Mouse (Mus musculus): ENCODE measurements at regions not wholly inside any gene's neighbourhood (a gene's known extent, or its start where the extent isn't known, plus 50 kb on each side); places are given as distances from the start of the nearest gene placed in this dataset.

DNA sequence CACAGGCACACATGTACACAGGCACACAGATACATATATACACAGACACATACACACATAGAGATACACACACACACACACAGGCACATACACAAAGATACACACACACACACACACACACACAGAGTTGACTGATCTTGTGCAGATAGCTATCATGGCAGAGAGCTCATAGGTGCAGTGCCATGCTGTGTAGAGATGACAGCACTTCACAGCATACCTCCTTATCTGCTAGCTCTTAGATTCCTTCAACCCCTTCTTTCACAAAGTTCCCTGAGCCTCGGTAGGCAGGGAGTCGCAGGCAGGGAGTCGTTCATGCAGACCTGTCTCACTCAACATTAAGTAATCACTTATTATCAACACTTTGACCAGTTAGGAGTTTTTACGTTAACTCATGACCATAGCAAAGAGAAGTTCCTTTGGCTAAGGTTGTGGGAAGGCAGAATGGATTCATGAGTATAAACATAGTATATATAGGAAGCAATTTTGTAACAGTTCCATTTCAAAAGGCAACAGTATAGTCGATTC is 74.4 kb upstream of the Klf13 start:
- Histone ChIP-seq H3K9me3 (replicated peaks; ENCODE audit: control insufficient read depth, low read length) (no peaks in the 10 kb centered on the region), H3K4me3 (ENCODE audit: low read depth, low read length) (no peak overlapping the region), H3K36me3 (ENCODE audit: control insufficient read depth, insufficient read depth, low read length) (no peaks in the 10 kb centered on the region), H3K27ac (ENCODE audit: low read depth, low read length) (no peak overlapping the region), H3K4me2 (ENCODE audit: low read length) (no peak overlapping the region), H3K9ac (ENCODE audit: low read length) (no peak overlapping the region), H3K4me1 (ENCODE audit: control insufficient read depth, insufficient read depth, low read length) (no peaks in the 10 kb centered on the region), H3K27me3 (replicated peaks; ENCODE audit: control insufficient read depth, insufficient read depth, low read length) (no peaks in the 10 kb centered on the region)
- WGBS = 81% methylated on average over 5 of the region's 5 CpGs
- ATAC-seq = no peak
- no peak for DNase-seq (ENCODE audit: low spot score)

DNA sequence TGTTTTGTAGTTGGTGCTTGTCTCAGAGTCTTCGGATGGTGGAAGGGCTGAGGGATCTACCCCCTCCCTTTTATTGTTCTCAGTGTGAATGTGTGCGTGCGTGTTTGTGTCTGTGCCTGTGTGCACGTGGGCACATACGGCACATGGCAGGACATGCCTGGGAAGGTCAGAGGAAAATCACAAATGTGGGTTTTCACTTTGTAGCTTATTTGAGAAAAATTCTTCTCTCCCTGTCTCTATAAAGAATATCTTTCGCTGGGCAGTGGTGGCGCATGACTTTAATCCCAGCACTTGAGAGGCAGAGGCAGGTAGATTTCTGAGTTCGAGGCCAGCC is 73.5 kb upstream of the Klf13 start:
- no peak overlapping the region for H3K9ac ChIP-seq (ENCODE audit: low read length)
- no peaks in the 10 kb centered on the region for H3K4me1 ChIP-seq (ENCODE audit: control insufficient read depth, insufficient read depth, low read length)
- H3K4me2 ChIP-seq (ENCODE audit: low read length) = no peak overlapping the region
- ATAC-seq (no peak), DNase-seq (ENCODE audit: low spot score) (no peak)
- H3K9me3 ChIP-seq (replicated peaks; ENCODE audit: control insufficient read depth, low read length) = no peaks in the 10 kb centered on the region
- H3K27ac ChIP-seq (ENCODE audit: low read depth, low read length) = no peak overlapping the region
- no peak overlapping the region for H3K4me3 ChIP-seq (ENCODE audit: low read depth, low read length)
- 86% methylated on average over 8 of the region's 8 CpGs for WGBS
- no peaks in the 10 kb centered on the region for H3K27me3 ChIP-seq (replicated peaks; ENCODE audit: control insufficient read depth, insufficient read depth, low read length)
- H3K36me3 ChIP-seq (ENCODE audit: control insufficient read depth, insufficient read depth, low read length) = no peaks in the 10 kb centered on the region

DNA sequence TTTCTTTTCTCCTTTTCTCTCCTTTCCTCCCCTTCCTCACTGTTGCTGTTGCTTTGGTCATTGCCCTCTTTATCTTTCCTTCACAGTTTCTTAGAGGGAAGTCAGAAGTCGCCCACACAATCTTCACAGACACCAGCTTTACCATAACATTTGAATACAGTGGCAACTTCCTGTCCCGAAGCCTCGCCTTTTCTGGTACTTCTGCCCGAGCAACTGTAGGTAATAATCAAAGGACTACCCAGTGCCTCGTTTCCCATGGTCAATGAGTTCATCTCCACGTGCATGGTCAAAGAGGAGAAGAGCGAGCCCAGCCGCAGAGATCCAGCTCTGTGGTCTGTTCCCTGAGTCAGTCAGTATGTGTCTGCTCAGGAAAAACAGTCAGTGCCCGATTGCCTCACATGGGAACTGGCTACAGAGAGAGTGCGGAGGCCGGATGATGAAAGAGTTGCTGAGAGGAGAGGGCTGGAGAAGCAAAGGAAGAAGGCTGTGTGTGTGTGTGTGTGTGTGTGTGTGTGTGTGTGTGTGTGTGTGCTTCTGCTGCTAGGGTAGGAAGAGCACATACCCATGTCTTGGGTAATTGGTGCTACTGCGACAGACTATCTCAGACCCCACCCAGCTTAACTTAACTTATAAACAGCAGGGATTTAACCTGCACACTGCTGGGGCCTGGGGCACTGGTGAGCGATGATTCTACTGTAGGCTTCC is 73.0 kb upstream of the Klf13 start:
- Histone ChIP-seq H3K4me2 (ENCODE audit: low read length) (no peak overlapping the region), H3K9me3 (replicated peaks; ENCODE audit: control insufficient read depth, low read length) (no peaks in the 10 kb centered on the region), H3K9ac (ENCODE audit: low read length) (no peak overlapping the region), H3K4me1 (ENCODE audit: control insufficient read depth, insufficient read depth, low read length) (no peaks in the 10 kb centered on the region), H3K4me3 (ENCODE audit: low read depth, low read length) (no peak overlapping the region), H3K27me3 (replicated peaks; ENCODE audit: control insufficient read depth, insufficient read depth, low read length) (no peaks in the 10 kb centered on the region), H3K36me3 (ENCODE audit: control insufficient read depth, insufficient read depth, low read length) (no peaks in the 10 kb centered on the region), H3K27ac (ENCODE audit: low read depth, low read length) (no peak overlapping the region)
- WGBS = 83% methylated on average over 13 of the region's 13 CpGs
- DNase-seq (ENCODE audit: low spot score) = no peak
- ATAC-seq = no peak

DNA sequence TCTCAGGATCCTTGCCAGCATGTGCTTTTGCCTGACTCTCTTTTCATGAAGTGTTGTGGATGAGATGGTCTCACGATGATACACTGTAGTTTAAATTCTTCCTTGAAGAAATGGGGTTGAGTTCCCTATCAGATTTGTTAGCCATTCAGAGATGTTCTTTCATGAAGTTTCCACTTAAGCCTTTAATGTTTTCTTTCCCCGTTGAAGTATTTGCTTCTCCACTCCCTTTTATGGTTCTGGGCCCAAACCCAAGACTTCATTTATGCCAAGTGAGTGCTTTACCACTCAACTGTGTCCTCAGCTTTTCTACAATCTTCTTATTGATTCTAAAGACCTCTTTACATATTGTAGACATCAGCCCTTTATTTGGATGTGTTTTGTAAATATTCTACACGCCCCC is 71.9 kb upstream of the Klf13 start:
- H3K9ac ChIP-seq (ENCODE audit: low read length) = no peak overlapping the region
- H3K36me3 ChIP-seq (ENCODE audit: control insufficient read depth, insufficient read depth, low read length) = no peaks in the 10 kb centered on the region
- no peak for DNase-seq (ENCODE audit: low spot score)
- H3K27me3 ChIP-seq (replicated peaks; ENCODE audit: control insufficient read depth, insufficient read depth, low read length) = no peaks in the 10 kb centered on the region
- no peak overlapping the region for H3K4me2 ChIP-seq (ENCODE audit: low read length)
- H3K4me3 ChIP-seq (ENCODE audit: low read depth, low read length) = no peak overlapping the region
- 78% methylated on average over 3 of the region's 3 CpGs for WGBS
- no peak for ATAC-seq
- no peaks in the 10 kb centered on the region for H3K9me3 ChIP-seq (replicated peaks; ENCODE audit: control insufficient read depth, low read length)
- no peak overlapping the region for H3K27ac ChIP-seq (ENCODE audit: low read depth, low read length)
- H3K4me1 ChIP-seq (ENCODE audit: control insufficient read depth, insufficient read depth, low read length) = no peaks in the 10 kb centered on the region

DNA sequence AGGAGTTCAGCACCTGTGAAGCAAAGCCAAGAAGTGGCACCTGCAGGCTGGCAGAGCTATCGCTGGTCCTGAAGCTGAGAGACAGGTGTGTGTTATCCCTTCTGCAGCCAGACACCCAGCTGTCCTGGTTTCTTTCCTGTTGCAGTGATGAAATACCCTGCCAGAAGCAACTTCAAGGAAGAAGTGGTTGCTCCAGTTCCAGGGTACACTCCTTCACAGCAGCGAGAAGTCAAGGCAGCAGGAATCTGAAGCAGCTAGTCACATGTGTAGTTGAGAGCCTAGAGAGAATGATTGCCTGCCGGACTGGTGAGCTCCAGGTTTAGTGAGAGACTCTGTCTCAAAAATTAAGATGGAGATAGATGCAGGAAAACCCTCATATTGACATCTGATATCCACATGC is 69.1 kb upstream of the Klf13 start:
- ATAC-seq (no peak), DNase-seq (ENCODE audit: low spot score) (no peak)
- H3K9me3 ChIP-seq (replicated peaks; ENCODE audit: control insufficient read depth, low read length) = no peaks in the 10 kb centered on the region
- no peak overlapping the region for H3K9ac ChIP-seq (ENCODE audit: low read length)
- no peak overlapping the region for H3K4me3 ChIP-seq (ENCODE audit: low read depth, low read length)
- H3K4me2 ChIP-seq (ENCODE audit: low read length) = no peak overlapping the region
- no peaks in the 10 kb centered on the region for H3K36me3 ChIP-seq (ENCODE audit: control insufficient read depth, insufficient read depth, low read length)
- H3K27ac ChIP-seq (ENCODE audit: low read depth, low read length) = no peak overlapping the region
- no peaks in the 10 kb centered on the region for H3K4me1 ChIP-seq (ENCODE audit: control insufficient read depth, insufficient read depth, low read length)
- WGBS = 90% methylated on average over 3 of the region's 3 CpGs
- H3K27me3 ChIP-seq (replicated peaks; ENCODE audit: control insufficient read depth, insufficient read depth, low read length) = no peaks in the 10 kb centered on the region

DNA sequence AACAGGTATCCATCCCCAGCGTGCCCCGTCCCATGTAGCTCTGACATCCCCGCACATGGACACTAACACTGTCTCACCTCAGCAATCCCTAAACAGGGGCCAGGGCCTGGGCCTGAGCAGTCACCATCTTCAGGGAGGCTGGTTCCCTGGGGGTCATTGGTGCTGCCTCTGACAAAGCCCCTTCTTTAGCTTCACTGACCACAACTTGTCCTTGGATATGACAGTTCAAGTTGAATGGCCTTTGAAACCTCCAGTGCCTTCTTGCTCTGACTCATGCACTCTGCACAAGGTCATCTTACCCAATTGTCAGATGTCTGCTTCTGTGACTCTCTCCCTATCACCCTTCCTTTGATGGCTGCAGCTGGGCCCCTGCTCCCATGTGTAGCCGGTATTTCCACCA is 68.2 kb upstream of the Klf13 start:
- Histone ChIP-seq H3K4me1 (ENCODE audit: control insufficient read depth, insufficient read depth, low read length) (no peaks in the 10 kb centered on the region), H3K27ac (ENCODE audit: low read depth, low read length) (no peak overlapping the region), H3K4me3 (ENCODE audit: low read depth, low read length) (no peak overlapping the region), H3K4me2 (ENCODE audit: low read length) (no peak overlapping the region), H3K36me3 (ENCODE audit: control insufficient read depth, insufficient read depth, low read length) (no peaks in the 10 kb centered on the region), H3K9me3 (replicated peaks; ENCODE audit: control insufficient read depth, low read length) (no peaks in the 10 kb centered on the region), H3K27me3 (replicated peaks; ENCODE audit: control insufficient read depth, insufficient read depth, low read length) (no peaks in the 10 kb centered on the region), H3K9ac (ENCODE audit: low read length) (no peak overlapping the region)
- DNase-seq (ENCODE audit: low spot score) = no peak
- ATAC-seq = no peak
- 90% methylated on average over 4 of the region's 4 CpGs for WGBS

DNA sequence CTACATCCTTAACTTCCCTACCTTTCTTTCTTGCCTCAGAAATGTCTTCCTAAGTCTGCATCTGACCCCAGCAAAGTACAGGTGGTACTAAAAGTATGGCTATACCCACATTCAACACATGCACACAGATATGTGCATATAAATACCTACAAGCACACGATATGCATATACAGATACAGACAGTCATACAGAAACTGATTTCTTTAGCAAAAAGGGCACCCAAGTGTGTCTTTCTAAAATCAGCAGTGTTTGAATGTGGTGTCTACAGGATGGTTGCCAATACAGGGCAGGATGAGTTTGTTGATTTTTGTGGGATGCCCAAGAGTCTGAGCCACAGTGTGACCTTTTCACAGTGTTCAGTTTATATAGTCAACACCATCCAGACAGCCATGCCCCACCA is 67.0 kb upstream of the Klf13 start:
- Histone ChIP-seq H3K4me2 (ENCODE audit: low read length) (no peak overlapping the region), H3K9me3 (replicated peaks; ENCODE audit: control insufficient read depth, low read length) (no peaks in the 10 kb centered on the region), H3K36me3 (ENCODE audit: control insufficient read depth, insufficient read depth, low read length) (no peaks in the 10 kb centered on the region), H3K9ac (ENCODE audit: low read length) (no peak overlapping the region), H3K27me3 (replicated peaks; ENCODE audit: control insufficient read depth, insufficient read depth, low read length) (no peaks in the 10 kb centered on the region), H3K4me3 (ENCODE audit: low read depth, low read length) (no peak overlapping the region), H3K27ac (ENCODE audit: low read depth, low read length) (no peak overlapping the region), H3K4me1 (ENCODE audit: control insufficient read depth, insufficient read depth, low read length) (no peaks in the 10 kb centered on the region)
- no peak for ATAC-seq
- 91% methylated on average over 1 of the region's 1 CpGs for WGBS
- DNase-seq (ENCODE audit: low spot score) = no peak

DNA sequence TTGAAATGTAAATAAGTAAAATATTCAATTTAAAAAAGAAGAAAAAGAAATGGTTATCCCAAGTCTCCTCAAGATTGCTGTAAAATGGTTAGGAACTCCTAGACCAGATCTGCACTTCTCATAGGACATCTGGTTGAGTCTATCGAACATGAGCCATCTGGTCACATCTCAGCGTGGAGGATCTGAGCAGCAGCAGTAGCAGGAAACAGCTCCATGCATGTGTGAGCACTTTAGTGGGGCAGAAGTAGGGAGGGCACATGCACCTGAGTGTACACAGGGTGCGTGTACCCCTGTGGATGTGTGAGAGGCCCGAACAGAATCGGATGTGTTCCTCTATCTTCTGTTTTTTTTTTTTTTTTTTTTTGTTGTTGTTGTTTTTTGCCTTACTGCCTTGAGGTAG is 65.2 kb upstream of the Klf13 start:
- Histone ChIP-seq H3K27me3 (replicated peaks; ENCODE audit: control insufficient read depth, insufficient read depth, low read length) (no peaks in the 10 kb centered on the region), H3K9ac (ENCODE audit: low read length) (no peak overlapping the region), H3K4me3 (ENCODE audit: low read depth, low read length) (no peak overlapping the region), H3K4me1 (ENCODE audit: control insufficient read depth, insufficient read depth, low read length) (no peaks in the 10 kb centered on the region), H3K36me3 (ENCODE audit: control insufficient read depth, insufficient read depth, low read length) (no peaks in the 10 kb centered on the region), H3K27ac (ENCODE audit: low read depth, low read length) (no peak overlapping the region), H3K9me3 (replicated peaks; ENCODE audit: control insufficient read depth, low read length) (no peaks in the 10 kb centered on the region), H3K4me2 (ENCODE audit: low read length) (no peak overlapping the region)
- DNase-seq (ENCODE audit: low spot score) (no peak), ATAC-seq (no peak)
- 88% methylated on average over 5 of the region's 5 CpGs for WGBS

DNA sequence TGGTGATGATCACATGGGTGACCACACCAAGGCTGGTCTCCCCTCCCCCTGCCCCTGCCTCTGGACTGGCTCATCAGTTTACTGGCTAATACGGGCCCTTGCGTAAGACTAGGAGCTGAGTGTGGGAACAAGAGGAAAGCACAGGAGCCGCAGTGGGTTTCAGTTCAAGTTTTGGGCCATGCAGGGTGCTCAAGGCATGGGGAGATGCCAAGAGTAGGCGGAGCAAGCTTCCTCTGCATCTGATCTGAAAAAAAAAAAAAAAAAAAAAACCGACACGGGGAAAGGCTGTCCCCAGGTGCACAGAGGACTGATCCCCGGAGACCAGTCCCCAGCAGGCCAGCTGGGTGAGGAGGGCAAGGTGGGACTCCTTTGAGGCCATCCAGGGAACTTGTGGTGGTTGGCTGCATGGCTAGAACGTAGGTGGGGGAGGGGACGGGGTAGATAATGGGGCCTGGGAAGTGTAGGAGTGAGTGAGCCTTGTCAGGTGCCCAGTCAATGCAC is 62.9 kb upstream of the Klf13 start:
- ATAC-seq = no peak
- no peak overlapping the region for H3K27ac ChIP-seq (ENCODE audit: low read depth, low read length)
- no peaks in the 10 kb centered on the region for H3K9me3 ChIP-seq (replicated peaks; ENCODE audit: control insufficient read depth, low read length)
- H3K9ac ChIP-seq (ENCODE audit: low read length) = no peak overlapping the region
- DNase-seq (ENCODE audit: low spot score) = no peak
- no peaks in the 10 kb centered on the region for H3K27me3 ChIP-seq (replicated peaks; ENCODE audit: control insufficient read depth, insufficient read depth, low read length)
- no peaks in the 10 kb centered on the region for H3K4me1 ChIP-seq (ENCODE audit: control insufficient read depth, insufficient read depth, low read length)
- no peak overlapping the region for H3K4me3 ChIP-seq (ENCODE audit: low read depth, low read length)
- H3K4me2 ChIP-seq (ENCODE audit: low read length) = no peak overlapping the region
- 67% methylated on average over 9 of the region's 9 CpGs for WGBS
- no peaks in the 10 kb centered on the region for H3K36me3 ChIP-seq (ENCODE audit: control insufficient read depth, insufficient read depth, low read length)
